Mouse (Mus musculus) macrophage (primary cell): Measurements from ENCODE around the gene Cacng7. TPM values are rescaled to one million over a fixed set of nuclear protein-coding genes. Genes with fewer than 3 reads are reported as not detected.
A peak's percentile ranks its signal among the peaks of the same experiment; 100 is the strongest.

Source experiments
- H3K27ac ChIP-seq: fragments of 350-480 bp; formaldehyde crosslinking; 2 replicates; pipeline ENCODE4 v1.9.0; 2021
- H3K36me3 ChIP-seq: fragments of 350-480 bp; formaldehyde crosslinking; 2 replicates; pipeline ENCODE4 v1.9.0; 2021; ENCODE audit errors: inconsistent target
- H3K4me3 ChIP-seq: fragments of 350-480 bp; formaldehyde crosslinking; 2 replicates; pipeline ENCODE4 v1.9.0; 2021; ENCODE audit errors: inconsistent target
- H3K79me2 ChIP-seq: fragments of 350-480 bp; formaldehyde crosslinking; 2 replicates; pipeline ENCODE4 v1.9.0; 2021; ENCODE audit errors: inconsistent target
- WGBS: methylation state at CpG from one replicate; pipeline ENCODE4 v1.1.7; 2026; ENCODE audit warnings: inconsistent platforms; ENCODE audit not compliant: missing documents; 5-methylcytosine and 5-hydroxymethylcytosine counted together
- polyA plus RNA-seq: library from polyadenylated mRNA; stranded (reverse); fragments of 250-400 nt; gene quantifications from 3 replicates; pipeline ENCODE4 v1.2.4, GENCODE M21; 2018; ENCODE audit warnings: inconsistent platforms

Gene Cacng7
- polyA plus RNA-seq, 1 experiment from 2014 or later, result not detected

- WGBS, result 42% methylated on average over 5 of the region's 5 CpGs
- Histone ChIP-seq H3K27ac (peak overlapping the region; percentile 70), H3K4me3 (no peak overlapping the region), H3K79me2 (peaks cover 72% of the 10 kb centered on the region), H3K36me3 (peaks cover 24% of the 10 kb centered on the region)
Measured at GRCm38 (mm10) chr7:3295321-3296110, 37.2 kb upstream of the Cacng7 start.

- WGBS, result 97% methylated on average over 16 of the region's 16 CpGs
Measured at GRCm38 (mm10) chr7:3296711-3297110, 36.0 kb upstream of the Cacng7 start.

GRCm38 (mm10) chr7:3299941-3300617 is 32.7 kb upstream of the Cacng7 start:
- Histone ChIP-seq H3K27ac (no peak overlapping the region), H3K36me3 (peaks cover 24% of the 10 kb centered on the region), H3K79me2 (peaks cover 30% of the 10 kb centered on the region), H3K4me3 (no peak overlapping the region)
- WGBS, result 69% methylated on average over 7 of the region's 7 CpGs

More at GRCm38 (mm10) chr7:3296711-3297110, 36.0 kb upstream of the Cacng7 start:
- no peak overlapping the region for H3K27ac ChIP-seq
- H3K36me3 ChIP-seq, result peaks cover 24% of the 10 kb centered on the region
- H3K4me3 ChIP-seq, result no peak overlapping the region
- peaks cover 61% of the 10 kb centered on the region for H3K79me2 ChIP-seq

- Histone ChIP-seq H3K36me3 (peaks cover 24% of the 10 kb centered on the region), H3K4me3 (no peak overlapping the region), H3K79me2 (peaks cover 29% of the 10 kb centered on the region), H3K27ac (no peak overlapping the region)
- 77% methylated on average over 8 of the region's 8 CpGs for WGBS
Measured at GRCm38 (mm10) chr7:3300891-3301627, 31.7 kb upstream of the Cacng7 start.

GRCm38 (mm10) chr7:3301628-3302555 is 30.9 kb upstream of the Cacng7 start:
- 13% methylated on average over 33 of the region's 33 CpGs for WGBS
- Histone ChIP-seq H3K27ac (no peak overlapping the region), H3K36me3 (peaks cover 20% of the 10 kb centered on the region), H3K4me3 (no peak overlapping the region), H3K79me2 (peaks cover 21% of the 10 kb centered on the region)

GRCm38 (mm10) chr7:3302556-3303275 is 30.0 kb upstream of the Cacng7 start:
- peaks cover 12% of the 10 kb centered on the region for H3K79me2 ChIP-seq
- 6% methylated on average over 16 of the region's 16 CpGs for WGBS
- no peak overlapping the region for H3K4me3 ChIP-seq
- H3K27ac ChIP-seq, result no peak overlapping the region
- peaks cover 12% of the 10 kb centered on the region for H3K36me3 ChIP-seq

GRCm38 (mm10) chr7:3303276-3303781 is 29.4 kb upstream of the Cacng7 start:
- Histone ChIP-seq H3K36me3 (0 out of 2 replicates have a peak, but pooled peaks cover 6% of the 10 kb centered on the region), H3K79me2 (peaks cover 6% of the 10 kb centered on the region), H3K4me3 (no peak overlapping the region), H3K27ac (no peak overlapping the region)
- WGBS, result 6% methylated on average over 29 of the region's 29 CpGs

GRCm38 (mm10) chr7:3303789-3304188 is 29.0 kb upstream of the Cacng7 start:
- no peak overlapping the region for H3K4me3 ChIP-seq
- H3K79me2 ChIP-seq, result peaks cover 2% of the 10 kb centered on the region; the same call in 1 of the 2 replicates
- H3K27ac ChIP-seq, result no peak overlapping the region
- H3K36me3 ChIP-seq, result 0 out of 2 replicates have a peak, but pooled peaks cover 1% of the 10 kb centered on the region
- 17% methylated on average over 12 of the region's 12 CpGs for WGBS

- Histone ChIP-seq H3K36me3 (no peaks in the 10 kb centered on the region), H3K79me2 (no peaks in the 10 kb centered on the region), H3K4me3 (no peak overlapping the region), H3K27ac (no peak overlapping the region)
- WGBS, result 6% methylated on average over 10 of the region's 10 CpGs
Measured at GRCm38 (mm10) chr7:3304298-3304697, 28.5 kb upstream of the Cacng7 start.

- no peak overlapping the region for H3K4me3 ChIP-seq
- 92% methylated on average over 3 of the region's 3 CpGs for whole genome bisulfite sequencing
- no peaks in the 10 kb centered on the region for H3K79me2 ChIP-seq
- no peaks in the 10 kb centered on the region for H3K36me3 ChIP-seq
- no peak overlapping the region for H3K27ac ChIP-seq
Measured at GRCm38 (mm10) chr7:3306400-3306799, 26.4 kb upstream of the Cacng7 start.

- H3K27ac ChIP-seq, result no peak overlapping the region
- no peaks in the 10 kb centered on the region for H3K79me2 ChIP-seq
- no peak overlapping the region for H3K4me3 ChIP-seq
- H3K36me3 ChIP-seq, result no peaks in the 10 kb centered on the region
- 70% methylated on average over 4 of the region's 4 CpGs for WGBS
Measured at GRCm38 (mm10) chr7:3308646-3309045, 24.1 kb upstream of the Cacng7 start.

GRCm38 (mm10) chr7:3310233-3310632 is 22.5 kb upstream of the Cacng7 start:
- no peak overlapping the region for H3K27ac ChIP-seq
- WGBS, result 94% methylated on average over 7 of the region's 7 CpGs
- H3K4me3 ChIP-seq, result no peak overlapping the region
- no peaks in the 10 kb centered on the region for H3K36me3 ChIP-seq
- no peaks in the 10 kb centered on the region for H3K79me2 ChIP-seq

- H3K79me2 ChIP-seq, result no peaks in the 10 kb centered on the region
- 83% methylated on average over 8 of the region's 8 CpGs for WGBS
- no peak overlapping the region for H3K27ac ChIP-seq
- H3K36me3 ChIP-seq, result no peaks in the 10 kb centered on the region
- no peak overlapping the region for H3K4me3 ChIP-seq
Measured at GRCm38 (mm10) chr7:3313571-3313970, 19.2 kb upstream of the Cacng7 start.
